Mouse (Mus musculus) ovary, postnatal 36 days (tissue): Measurements from ENCODE around the gene Klhdc4.

ENCODE experiments used
- DNase-seq: peaks from one replicate; pipeline ENCODE4 v3.0.0; 2022; ENCODE audit warnings: low spot score, mixed read lengths

The Klhdc4 gene

DNA sequence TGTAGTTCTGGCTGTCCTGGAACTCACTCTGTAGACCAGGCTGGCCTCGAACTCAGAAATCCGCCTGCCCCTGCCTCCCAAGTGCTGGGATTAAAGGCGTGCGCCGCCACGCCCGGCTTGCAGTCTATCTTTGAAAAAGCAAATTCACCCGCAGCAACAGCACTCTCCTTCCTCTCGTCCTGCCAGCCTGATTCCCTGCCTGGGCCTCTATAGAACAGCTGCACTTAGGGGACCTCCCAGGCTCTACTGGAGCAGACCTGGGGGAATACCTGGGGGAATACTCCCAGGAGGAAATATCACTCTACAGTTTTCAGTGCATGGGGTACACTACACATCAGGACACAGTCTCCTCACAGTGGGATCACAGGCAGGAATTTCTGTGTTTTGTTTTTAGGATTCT lies 19.9 kb upstream of the Klhdc4 start:
- DNase-seq, result peak; percentile 1

- peak; percentile 5 for DNase-seq
Measured at GRCm38 (mm10) chr8:121848495-121848894, 19.1 kb upstream of the Klhdc4 start.

DNA sequence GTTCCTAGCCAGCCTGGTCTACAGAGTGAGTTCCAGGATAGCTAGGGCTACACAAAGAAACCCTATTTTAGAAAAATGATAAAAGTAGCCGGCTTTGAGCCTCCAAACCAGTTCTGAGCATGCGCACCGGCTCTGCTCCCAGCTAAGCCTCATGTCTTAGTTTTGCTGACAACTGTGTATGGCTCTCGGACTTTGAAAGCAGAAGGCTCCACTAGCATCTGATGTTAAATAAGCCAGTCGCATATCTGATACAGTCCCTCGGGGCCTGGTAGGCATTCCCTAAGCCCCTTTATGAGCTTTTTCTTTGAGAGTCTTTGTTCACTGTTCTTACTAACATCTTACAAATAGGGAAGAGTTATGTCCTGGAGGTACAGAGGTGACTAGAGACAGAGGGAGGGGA lies 18.6 kb upstream of the Klhdc4 start:
- DNase-seq, result no peak

DNA sequence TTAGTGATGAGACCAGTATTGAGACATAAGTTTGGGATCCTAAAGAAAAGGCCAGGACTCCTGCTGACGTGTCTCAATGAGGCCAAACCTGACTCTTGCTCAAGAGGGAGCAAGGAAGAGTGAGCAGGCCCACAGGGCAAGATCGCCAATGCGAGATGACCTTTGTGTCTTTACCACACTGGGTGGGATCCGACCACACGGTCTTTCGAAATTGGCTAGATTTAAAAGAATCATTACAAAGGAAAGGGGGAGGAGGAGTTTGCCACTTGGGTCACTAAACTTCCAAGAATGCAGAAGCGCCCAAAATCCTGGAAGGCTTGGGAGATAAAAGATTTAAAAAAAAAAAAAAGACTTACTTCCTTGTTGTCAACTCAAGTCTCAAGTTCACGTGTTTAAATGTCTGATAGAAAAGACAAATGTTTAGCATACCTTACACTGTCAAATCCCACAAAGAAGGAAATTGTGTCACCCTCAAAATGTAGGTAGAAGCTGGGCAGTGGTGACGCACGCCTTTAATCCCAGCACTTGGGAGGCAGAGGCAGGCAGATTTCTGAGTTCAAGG lies 18.0 kb upstream of the Klhdc4 start:
- DNase-seq, result peak; percentile 0

DNA sequence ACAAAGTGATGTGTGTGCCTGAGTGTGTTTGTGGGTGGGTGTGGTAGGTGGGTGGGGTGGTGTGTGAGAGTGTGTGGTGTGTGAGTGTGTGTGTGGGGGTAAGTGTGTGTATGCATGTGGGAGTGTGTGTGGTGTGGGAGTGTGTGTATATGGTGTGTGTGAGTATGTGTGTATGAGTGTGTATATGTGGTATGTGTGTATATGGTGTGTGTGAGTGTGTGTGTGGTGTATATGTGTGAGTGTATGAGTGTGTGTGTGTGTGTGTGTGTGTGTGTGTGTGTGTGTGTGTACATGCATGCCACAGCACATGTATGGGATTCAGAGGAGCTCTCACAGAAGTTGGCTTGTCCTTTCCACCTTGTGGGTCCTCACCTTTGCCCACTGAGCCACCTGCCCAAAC lies 17.4 kb upstream of the Klhdc4 start:
- DNase-seq, result no peak

- peak; percentile 0 for DNase-seq
Measured at GRCm38 (mm10) chr8:121844765-121845164, 15.4 kb upstream of the Klhdc4 start.

DNA sequence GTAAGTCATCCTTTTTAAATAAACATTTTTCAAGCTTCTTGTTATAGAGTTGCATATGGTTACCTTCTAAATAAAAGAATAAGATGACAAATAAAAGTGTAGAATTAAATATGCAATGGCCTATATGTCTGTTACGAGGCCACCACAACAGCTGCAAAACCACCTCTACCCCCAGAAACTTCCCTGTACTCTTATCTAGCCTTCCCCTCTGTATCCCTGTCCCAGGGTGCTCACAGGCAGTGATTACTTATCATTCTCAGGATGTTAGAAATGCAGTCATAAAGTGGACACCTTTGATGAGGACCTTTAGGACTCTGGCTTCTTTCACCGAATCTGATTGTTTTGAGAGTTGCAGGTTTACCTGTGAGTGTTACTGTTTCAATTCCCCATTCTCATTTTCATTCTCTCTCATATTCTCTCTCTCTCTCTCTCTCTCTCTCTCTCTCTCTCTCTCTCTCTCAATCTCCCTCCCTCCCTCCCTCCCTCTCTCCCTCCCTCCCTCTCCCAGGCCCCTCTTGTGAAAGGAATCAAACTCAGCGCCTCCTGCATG lies 13.9 kb upstream of the Klhdc4 start:
- DNase-seq, result no peak

- peak; percentile 1 for DNase-seq
Measured at GRCm38 (mm10) chr8:121842064-121842955, 12.9 kb upstream of the Klhdc4 start.

DNA sequence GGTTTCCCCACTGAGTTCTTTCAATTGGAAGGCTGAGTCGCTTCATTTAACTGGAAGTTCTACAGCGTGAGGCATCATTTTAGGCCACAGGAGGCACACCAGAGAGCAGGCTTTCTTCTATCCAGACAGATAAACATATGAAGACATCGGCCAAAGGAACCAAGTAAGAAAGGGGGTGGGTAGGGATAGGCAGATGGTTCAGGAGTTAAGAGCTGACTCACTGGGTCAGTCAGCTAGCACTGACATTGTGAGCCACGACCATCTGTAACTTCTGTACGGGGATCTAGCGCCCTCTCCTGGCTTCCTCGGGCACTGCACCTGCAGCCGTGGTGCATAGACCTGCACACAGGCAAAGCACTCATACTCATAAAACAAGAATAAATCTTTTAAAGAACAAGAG lies 11.9 kb upstream of the Klhdc4 start:
- peak; percentile 32 for DNase-seq

DNA sequence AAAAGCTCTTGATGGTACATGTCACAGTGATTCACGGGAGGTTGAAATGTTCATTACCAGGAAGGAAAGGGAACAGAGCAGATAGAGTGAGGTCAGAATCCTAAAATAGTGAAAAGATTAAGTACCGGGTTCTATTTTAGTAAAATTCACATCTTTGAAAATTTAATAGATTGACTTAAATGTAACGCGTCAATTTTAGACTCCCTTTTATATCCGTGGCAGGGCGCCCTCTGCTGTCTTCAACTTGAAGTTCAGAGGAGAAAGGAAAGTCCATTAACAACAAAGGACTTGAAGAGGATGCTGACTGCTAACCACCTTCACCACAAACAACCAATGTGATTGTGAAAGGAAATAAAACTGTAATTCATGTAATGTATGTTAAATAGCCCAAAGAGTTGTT lies 3.1 kb upstream of the Klhdc4 start:
- DNase-seq, result peak; percentile 53

GRCm38 (mm10) chr8:121832061-121832460 lies 2.7 kb upstream of the Klhdc4 start:
- DNase-seq, result peak; percentile 1

DNA sequence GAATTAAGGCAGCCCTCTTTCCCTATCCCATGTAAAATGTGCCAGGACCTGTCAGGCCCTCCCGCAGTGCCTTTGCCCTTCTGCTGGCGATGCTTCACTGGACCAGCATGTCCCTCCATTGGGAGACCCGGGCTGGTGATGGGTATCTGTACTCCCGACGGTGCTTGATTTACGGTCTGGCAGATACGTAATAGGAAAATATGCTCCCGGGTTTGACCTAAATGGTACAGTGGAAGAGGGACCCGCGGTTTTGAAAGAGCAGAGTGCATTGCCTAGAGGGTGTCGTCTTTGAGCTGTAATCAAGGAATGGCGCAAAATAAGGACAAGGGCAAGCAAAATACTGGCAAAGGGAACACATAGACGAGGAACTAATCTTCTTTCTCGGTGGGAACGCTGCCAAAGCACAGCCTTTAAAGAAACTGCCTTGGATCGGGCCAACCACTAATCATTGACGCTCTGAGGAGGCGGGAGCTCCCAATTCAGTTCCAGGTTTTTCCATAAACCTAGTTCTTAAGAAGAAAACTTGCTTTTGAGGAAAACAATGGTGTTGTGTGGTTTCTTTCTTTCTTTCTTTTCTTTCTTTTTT lies 501 bp upstream of the Klhdc4 start:
- no peak for DNase-seq

DNA sequence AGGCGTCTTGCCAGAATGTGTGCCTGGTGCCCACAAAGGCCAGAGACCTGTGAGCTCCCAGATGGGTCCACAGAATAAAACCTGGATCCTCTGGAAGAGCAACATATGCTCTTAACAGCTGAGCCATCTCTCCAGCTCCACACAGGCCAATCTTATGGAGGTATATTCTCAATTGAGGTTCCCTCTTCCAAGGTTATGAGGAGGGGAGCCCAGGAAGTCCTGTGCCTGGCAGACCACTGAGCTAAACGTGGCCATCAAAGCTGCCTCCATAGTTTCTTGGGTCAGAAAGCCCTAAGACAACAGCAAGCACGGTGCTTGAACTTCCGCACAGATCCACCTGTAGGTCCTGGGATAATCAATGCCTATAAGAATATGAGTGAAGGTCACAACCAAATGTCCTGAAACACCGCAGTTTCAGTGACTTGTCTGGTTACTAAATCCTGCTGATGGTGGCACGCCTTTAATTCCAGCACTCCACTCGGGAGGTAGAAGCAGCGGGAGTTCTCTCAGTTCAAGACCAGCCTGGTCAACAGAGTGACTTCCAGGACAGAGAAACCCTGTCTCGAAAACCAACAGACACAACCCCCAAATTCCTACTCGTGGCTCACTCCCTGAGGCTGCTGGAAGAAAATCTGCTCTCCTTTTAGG lies 869 bp downstream of the Klhdc4 start:
- DNase-seq, result no peak

- DNase-seq, result no peak
Measured at GRCm38 (mm10) chr8:121827726-121828125, 1.6 kb downstream of the Klhdc4 start.

GRCm38 (mm10) chr8:121821770-121822169 lies 7.6 kb downstream of the Klhdc4 start:
- DNase-seq, result no peak

DNA sequence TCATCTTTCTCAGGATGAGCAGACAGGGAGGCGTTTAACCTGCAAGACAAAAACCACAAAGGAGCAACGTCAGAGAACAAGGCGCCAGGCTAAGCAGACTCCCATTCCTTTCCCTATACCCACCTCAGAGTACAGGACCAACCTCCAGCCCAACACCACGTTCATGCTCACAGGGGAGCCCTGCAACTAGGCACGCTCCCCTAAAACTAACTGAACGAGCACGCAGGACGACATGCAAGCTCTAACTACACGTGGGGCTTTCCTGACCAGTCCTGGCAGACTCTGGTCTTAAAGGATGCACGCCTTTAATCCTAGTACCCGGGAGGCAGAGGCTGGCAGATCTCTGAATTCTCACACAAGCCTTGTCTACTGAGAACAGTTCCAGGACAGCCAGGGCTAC lies 8.0 kb downstream of the Klhdc4 start:
- no peak for DNase-seq

- DNase-seq, result no peak
Measured at GRCm38 (mm10) chr8:121820840-121821239, 8.5 kb downstream of the Klhdc4 start.

DNA sequence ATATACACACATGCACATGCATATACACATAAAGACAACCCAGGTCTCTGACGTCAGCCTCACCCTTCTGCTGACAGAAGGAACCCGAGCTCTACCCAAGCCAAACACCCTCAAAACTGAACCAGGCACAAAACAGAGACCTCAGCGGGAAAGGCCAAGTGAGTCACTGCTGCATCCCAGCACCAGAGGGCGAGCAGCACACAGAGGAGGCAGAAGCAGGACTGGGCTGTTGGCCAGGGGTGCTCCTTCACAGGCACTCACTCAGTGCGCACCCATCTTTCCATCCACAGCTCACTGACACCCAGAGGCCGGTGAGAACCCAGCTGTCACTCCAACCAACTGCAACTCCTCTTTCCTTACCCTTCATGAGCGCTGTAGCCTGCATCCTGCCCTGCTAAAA lies 11.1 kb downstream of the Klhdc4 start:
- no peak for DNase-seq

DNA sequence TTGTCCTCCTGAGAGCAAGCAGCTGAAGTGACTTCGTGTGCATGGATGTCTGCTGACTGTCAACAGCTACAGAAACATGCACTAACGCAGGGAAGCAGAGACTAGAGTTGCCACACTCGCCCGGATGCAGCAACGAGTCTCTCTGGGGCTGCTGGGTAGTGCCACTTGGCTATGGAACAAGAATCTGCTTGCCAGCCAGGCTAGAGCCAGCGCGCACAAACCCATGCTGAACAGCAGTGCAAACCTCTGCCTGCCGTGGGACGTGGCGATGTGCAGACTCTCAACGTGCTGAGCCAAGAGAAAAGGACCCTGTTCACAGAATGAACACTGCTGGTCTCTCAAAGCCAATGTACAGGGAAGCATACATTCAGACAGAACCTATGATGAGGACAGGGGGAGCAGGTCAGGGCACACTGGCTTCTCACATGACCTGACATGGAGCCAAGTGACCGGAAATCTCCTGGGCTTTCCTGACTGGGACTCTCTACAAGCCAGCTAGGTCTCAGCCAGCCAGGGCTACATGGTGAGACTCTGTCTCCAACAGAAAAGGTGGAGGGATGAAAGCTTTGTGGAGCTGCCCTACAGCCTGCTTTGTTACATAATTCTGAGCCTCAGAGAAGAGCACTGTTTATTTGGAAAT lies 17.3 kb downstream of the Klhdc4 start:
- DNase-seq, result no peak

- DNase-seq, result no peak
Measured at GRCm38 (mm10) chr8:121811502-121811901, 17.9 kb downstream of the Klhdc4 start.

DNA sequence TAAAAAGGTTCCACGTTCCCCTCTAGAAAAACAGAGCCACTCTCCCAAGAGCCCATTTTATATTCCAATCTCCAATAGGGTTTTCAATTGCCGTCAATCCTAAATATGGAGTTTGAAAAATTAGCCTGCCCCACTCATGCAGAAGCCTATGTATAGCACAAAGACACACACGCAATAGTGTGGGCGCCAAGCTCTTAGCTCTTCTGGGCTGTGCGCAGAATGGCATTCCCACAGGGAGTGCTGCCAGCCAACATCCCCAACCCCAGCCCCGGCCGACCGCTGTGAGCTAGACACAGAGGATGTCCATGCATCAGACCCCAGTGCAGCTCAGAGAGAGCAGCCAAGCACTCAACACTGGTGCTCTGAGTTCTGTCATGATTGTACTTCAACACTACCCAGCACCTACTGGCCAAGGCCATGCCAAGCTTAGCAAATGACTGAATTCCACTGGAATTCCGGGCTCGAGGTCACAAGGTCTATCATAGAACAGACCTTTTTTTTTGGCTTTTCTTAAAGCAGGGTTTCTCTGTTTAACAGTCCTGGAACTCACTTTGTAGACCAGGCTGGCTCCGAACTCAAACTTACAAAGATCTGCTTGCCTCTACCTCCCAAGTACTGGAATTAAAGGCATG lies 19.7 kb downstream of the Klhdc4 start:
- DNase-seq, result no peak

- DNase-seq, result no peak
Measured at GRCm38 (mm10) chr8:121808032-121808431, 21.3 kb downstream of the Klhdc4 start.
